Mouse (Mus musculus) ovary, postnatal 14 days (tissue): ENCODE data around the gene Tmem183a.

Source experiments
- DNase-seq: peaks from one replicate; pipeline ENCODE4 v3.0.0; 2022; ENCODE audit warnings: low spot score

Gene Tmem183a

GRCm38 (mm10) chr1:134320691-134321301, 41.0 kb downstream of the Tmem183a start:
- DNase-seq = no peak

DNA sequence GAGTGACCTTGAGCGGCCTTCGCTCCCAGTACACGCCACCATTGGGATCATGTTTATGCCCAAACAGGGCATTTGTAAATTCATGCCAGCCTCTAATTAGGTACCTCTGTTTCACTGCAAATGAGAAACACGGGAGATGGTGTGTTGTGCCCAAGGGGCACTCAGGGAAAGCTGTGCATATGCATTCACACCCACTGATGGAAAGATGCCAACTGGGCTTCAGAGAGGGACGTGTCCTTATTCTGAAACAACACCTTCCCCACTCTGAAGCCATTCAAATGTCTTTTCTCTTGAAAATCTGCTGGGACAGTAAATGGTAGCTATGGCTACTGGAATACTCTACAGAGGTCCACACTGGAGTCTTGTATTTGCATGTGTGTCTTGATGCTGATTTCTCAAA, 43.5 kb downstream of the Tmem183a start:
- no peak for DNase-seq

GRCm38 (mm10) chr1:134316361-134316760, 45.4 kb downstream of the Tmem183a start:
- no peak for DNase-seq

DNA sequence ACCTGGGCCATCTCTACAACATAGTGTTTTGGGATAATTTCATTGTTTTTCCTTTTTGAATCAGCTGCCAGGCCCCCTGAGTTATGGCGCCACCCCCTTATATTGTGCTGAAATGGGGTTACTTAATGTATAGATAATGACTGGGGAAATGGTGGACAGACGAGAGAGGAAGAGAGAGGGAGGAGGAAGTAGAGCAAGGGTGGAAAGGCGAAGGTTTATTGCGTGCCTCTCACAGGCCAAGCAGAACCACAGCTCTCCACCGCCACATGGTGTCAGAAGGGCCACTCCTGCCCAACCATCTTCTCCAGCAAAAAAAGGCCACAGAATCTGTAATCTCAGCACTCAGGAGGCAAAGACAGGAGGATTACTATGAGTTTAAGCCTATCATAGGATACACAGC, 46.6 kb downstream of the Tmem183a start:
- no peak for DNase-seq

GRCm38 (mm10) chr1:134311760-134312159, 50.0 kb downstream of the Tmem183a start:
- DNase-seq = no peak

GRCm38 (mm10) chr1:134310729-134311128, 51.0 kb downstream of the Tmem183a start:
- no peak for DNase-seq

- no peak for DNase-seq
Measured at GRCm38 (mm10) chr1:134310291-134310690, 51.5 kb downstream of the Tmem183a start.

- DNase-seq = no peak
Measured at GRCm38 (mm10) chr1:134307409-134307808, 54.4 kb downstream of the Tmem183a start.

DNA sequence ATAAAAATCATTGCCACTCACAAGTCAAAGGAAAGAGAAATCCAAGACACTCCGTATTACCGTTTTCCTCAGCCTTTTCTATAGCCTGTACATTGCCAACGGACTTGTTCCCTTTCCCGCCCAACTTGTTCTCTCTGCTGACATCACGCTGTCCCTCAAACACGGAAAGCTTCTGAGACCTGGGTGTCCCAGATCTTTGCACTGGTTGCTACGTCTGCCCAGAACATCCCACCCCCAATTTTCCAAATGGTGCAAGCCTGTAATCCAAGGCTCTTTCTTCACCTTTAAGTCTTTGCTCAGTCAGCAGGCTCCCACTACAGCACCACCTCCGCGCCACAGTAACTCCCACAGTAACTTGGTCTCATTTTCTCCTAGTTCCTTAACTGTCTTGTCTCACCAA, 56.8 kb downstream of the Tmem183a start:
- no peak for DNase-seq

DNA sequence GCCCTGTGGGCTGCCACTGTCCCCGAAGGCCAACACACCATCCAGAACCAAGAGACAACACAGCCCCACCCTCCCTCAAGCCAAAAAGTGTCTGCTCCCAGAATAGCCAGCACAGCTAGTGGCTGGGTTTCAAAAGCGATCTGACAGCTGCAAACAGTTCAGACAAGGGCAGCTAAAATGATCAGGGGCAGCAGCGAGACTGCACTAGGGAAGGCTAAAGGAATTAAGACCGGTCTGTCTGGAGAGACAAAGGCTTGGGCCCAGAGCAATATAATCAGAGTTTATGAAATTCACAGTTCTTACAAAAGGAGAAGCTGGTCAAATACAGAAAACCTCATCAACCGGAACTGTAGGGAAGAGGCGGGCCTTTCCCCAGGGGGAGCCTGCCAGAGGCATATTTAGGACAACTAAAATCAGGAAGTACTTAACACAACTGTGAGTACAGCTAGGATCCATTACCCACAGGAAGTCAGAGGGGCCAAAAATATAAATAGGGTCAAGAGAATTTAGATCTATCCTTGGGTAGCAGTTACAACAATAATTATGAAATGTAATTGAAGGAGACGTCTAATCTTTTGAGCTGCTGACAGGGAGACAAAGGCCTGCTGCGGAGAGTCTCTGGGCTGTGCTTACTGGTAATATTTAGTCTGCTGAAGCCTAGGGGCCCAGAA, 59.1 kb downstream of the Tmem183a start:
- DNase-seq = peak; percentile 16

DNA sequence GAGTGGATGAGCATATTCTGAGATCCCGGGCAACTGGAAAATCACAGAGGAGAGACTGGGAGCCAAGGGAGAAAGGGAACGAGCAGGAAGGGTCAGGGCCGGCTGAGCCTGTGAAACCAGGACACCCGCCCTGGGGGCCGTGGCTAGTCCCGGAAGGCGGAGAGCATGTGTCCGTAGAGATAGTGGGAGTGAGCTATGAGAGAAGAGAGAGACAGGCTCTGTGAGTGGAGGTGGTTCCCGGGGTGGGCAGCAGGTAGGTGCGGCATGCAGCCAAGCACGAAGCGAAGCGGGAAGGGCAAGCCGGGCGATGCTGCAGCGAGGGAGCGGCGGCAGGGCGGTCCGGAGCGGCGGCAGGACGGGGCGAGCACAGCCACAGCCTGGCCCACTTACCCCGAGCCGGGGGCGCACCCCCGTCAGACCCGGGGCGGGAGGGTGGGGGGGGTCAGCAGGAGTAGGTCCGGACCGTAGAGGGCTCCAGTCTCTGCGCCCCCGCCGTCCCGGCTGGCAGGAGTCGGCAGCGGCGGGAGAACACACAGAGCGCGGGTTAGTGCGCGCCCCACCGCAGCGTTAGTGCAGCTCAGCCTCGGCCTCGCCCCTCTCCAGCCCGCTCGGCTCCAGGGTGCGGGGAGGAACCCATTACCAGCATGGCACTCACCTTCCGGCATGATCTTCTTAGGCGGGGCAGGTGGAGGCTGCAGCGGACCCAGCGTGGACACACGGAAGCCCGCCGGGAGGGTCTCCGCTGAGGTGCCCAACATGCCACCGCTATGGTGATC, 63.0 kb downstream of the Tmem183a start:
- DNase-seq = peak; percentile 41

DNA sequence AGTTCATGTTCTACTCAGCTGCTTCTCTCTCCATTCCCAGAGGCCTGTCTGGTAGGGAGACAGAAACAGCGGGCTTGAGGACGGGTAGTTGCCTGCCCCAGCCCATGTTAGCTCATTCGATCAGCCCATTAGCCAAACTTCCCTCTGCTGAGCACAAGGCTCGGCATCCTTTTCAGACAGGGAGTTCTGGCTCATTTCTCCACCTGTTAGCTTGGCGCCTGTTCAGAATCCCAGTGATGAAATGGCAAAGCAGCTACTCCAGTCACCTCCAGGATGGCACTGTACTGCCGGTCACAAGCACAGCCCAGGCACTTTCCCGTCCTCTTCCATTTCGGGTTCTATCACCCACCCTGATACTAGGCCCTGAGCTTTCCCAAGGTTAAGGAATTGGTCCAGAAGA, 64.5 kb downstream of the Tmem183a start:
- no peak for DNase-seq
